Mouse (Mus musculus) embryonic fibroblast, embryonic 13.5 days (primary cell): Measurements from ENCODE around the gene Gm47841.

ENCODE experiments used
- CTCF ChIP-seq: IDR thresholded peaks from 2 replicates; pipeline ENCODE4 v1.5.1; 2011; ENCODE audit warnings: mild to moderate bottlenecking, control low read depth, low read length, moderate library complexity, borderline replicate concordance; ENCODE audit not compliant: insufficient read depth
- POLR2A ChIP-seq: IDR thresholded peaks from 2 replicates; pipeline ENCODE4 v1.6.1; 2011; ENCODE audit warnings: low read depth, mild to moderate bottlenecking, control low read depth, low read length, moderate library complexity

GRCm38 (mm10) chr15:101052560-101053501 is 5.6 kb upstream of the Gm47841 start:
- TF ChIP-seq POLR2A (no peak), CTCF (no peak)
